Mouse (Mus musculus) adipocyte (in vitro differentiated cells): ENCODE results near the gene Nxf1.
"Not testable (repeated sequence)": the region's sequence is repeated elsewhere in the genome, so short reads cannot be mapped to it uniquely, and the experiment has no call there.

Source experiments
- DNase-seq: peaks from one replicate; pipeline ENCODE4 v3.0.0-alpha.2; 2016; ENCODE audit warnings: low spot score

Nxf1 gene

GRCm38 (mm10) chr19:8724392-8724791, 32.5 kb upstream of the Nxf1 start:
- no peak for DNase-seq

GRCm38 (mm10) chr19:8725081-8725613, 31.7 kb upstream of the Nxf1 start:
- DNase-seq, result no peak

GRCm38 (mm10) chr19:8726609-8727390, 30.1 kb upstream of the Nxf1 start:
- DNase-seq, result no peak

GRCm38 (mm10) chr19:8727495-8728114, 29.3 kb upstream of the Nxf1 start:
- DNase-seq, result no peak

GRCm38 (mm10) chr19:8728335-8729099, 28.4 kb upstream of the Nxf1 start:
- not testable (repeated sequence) for DNase-seq

GRCm38 (mm10) chr19:8734334-8734733, 22.5 kb upstream of the Nxf1 start:
- DNase-seq, result no peak

- peak; percentile 90 for DNase-seq
These were observed 21.3 kb upstream of the Nxf1 start, which contains the start of gene Wdr74 for GRCm38 (mm10) chr19:8735389-8736159. Gene Wdr74, plus strand, starts transcription at chr19:8735827.

GRCm38 (mm10) chr19:8736160-8736467, 20.8 kb upstream of the Nxf1 start:
- no peak for DNase-seq

- no peak for DNase-seq
These were observed 18.0 kb upstream of the Nxf1 start for GRCm38 (mm10) chr19:8738911-8739310.

GRCm38 (mm10) chr19:8739646-8740045, 17.2 kb upstream of the Nxf1 start:
- no peak for DNase-seq

GRCm38 (mm10) chr19:8740603-8741002, 16.3 kb upstream of the Nxf1 start, which contains the start of gene 1700092M07Rik:
Gene 1700092M07Rik, plus strand, starts transcription at chr19:8740718.
- no peak for DNase-seq

- peak; percentile 99 for DNase-seq
These were observed 15.5 kb upstream of the Nxf1 start, which contains the start of gene Stx5a for GRCm38 (mm10) chr19:8741243-8741869. Gene Stx5a, plus strand, starts transcription at chr19:8741413.

- DNase-seq, result no peak
These were observed 14.7 kb upstream of the Nxf1 start for GRCm38 (mm10) chr19:8742176-8742575.

- DNase-seq, result no peak
These were observed 11.5 kb upstream of the Nxf1 start for GRCm38 (mm10) chr19:8745382-8745781.

GRCm38 (mm10) chr19:8747368-8747767, 9.5 kb upstream of the Nxf1 start:
- DNase-seq, result no peak

GRCm38 (mm10) chr19:8755652-8756051, 1.2 kb upstream of the Nxf1 start:
- DNase-seq, result no peak

- no peak for DNase-seq
These were observed 662 bp downstream of the Nxf1 start for GRCm38 (mm10) chr19:8757471-8757998.

- DNase-seq, result no peak
These were observed 2.0 kb downstream of the Nxf1 start for GRCm38 (mm10) chr19:8758899-8759298.

- DNase-seq, result no peak
These were observed 3.9 kb downstream of the Nxf1 start for GRCm38 (mm10) chr19:8760757-8761156.

GRCm38 (mm10) chr19:8763276-8763675, 6.4 kb downstream of the Nxf1 start:
- DNase-seq, result no peak

GRCm38 (mm10) chr19:8765562-8765961, 8.7 kb downstream of the Nxf1 start:
- no peak for DNase-seq
